Mouse (Mus musculus) gastrocnemius, adult 2 months (tissue): Measurements from ENCODE around the gene Chrng. TPM values are rescaled to one million over a fixed set of nuclear protein-coding genes. Genes with fewer than 3 reads are reported as not detected.
A peak's percentile ranks its signal among the peaks of the same experiment; 100 is the strongest.

Experiments
- DNase-seq: peaks from one replicate; pipeline ENCODE4 v3.0.0; 2022
- H3K27ac ChIP-seq: fragments of 200-600 bp; 2 replicates; pipeline ENCODE4 v1.8.1; 2022; ENCODE audit warnings: mild to moderate bottlenecking
- H3K4me3 ChIP-seq: fragments of 200-600 bp; 2 replicates; pipeline ENCODE4 v1.8.1; 2022; ENCODE audit warnings: mild to moderate bottlenecking, moderate library complexity
- CTCF ChIP-seq: fragments of 200-600 bp; IDR thresholded peaks from 2 replicates; pipeline ENCODE4 v1.8.1; 2022; ENCODE audit warnings: antibody characterized with exemption, mild to moderate bottlenecking, moderate library complexity
- intact Hi-C: fragments of 180-260 bp; cut with DNase I; formaldehyde crosslinking; loops from one replicate; pipeline ENCODE4 v1.15.1; 2025
- total RNA-seq, 2 experiments: library from RNA; stranded (reverse); gene quantifications; 2 replicates each; pipeline ENCODE4 v1.2.3; 2021

Gene Chrng
- total RNA-seq, 2 experiments from 2014 or later, result not detected

DNA sequence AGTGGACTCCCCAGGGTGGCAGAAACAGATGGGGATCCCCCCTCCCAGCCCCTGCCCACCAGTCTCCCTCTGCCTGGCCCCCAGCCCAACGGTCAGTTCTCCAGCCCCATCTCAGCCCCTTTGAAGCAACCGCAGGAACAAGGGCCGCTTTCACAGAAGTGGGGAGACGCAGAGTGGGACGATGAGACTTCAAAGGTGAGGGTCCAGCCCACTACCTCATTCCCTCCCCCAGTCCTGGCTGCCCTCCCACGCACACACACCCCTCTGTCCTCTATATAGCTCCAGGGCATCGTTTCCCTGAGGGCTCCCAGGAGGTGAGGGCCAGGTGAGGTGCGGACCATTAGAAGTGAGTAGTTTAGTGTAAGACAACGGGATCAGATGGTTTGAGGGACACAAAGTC is 21.4 kb upstream of the Chrng start, which contains the start of gene Prss56:
TSS of gene Prss56 (plus strand) at position 301 of the 400 bp plus-strand sequence.
- H3K27ac ChIP-seq, result no peak within 1 kb of the TSS
- DNase-seq, result no peak
- no peak within 1 kb of the TSS for H3K4me3 ChIP-seq
- no peak for TF ChIP-seq CTCF
- intact Hi-C loops, result loop anchor here (10.0 kb wide), 1 partner anchor 538 kb away; no protein-coding TSS in a partner anchor

DNA sequence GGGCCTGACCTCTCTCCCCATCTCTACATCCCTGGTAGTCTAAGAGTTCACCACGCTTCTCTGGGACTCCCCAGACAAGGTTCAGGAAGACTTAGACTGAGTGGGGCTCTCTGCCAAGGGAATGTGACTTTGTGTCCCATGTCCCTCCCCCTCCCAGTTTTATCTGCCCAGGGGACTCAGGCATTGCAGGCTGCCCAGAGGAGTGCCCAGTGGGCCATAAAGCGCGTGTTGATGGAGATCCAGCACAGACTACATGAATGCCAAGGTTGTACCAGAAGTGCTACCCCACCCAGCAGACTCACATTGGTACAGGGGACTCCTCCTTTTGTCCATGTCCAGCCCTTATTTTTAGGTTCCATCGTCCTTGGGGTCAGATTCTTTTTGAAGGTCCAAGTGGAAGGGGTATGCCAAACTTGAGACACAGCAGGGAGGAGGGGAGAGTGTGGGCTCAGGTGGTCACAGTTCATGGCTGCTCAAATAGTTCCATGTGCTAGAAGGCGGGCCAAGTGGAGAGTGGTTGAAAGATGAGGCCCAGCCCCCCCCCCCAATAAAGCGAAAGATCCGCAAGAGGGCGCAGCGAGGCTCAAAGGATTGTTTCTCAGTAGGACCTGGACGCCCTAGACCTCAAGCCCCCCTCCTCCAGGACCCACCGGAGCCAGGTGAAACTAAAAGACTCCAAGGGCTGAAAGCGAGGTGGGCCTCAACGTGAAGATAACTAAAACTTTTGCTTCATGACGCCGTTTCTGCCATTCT is 20.3 kb upstream of the Chrng start:
- Histone ChIP-seq H3K27ac (no peak overlapping the region), H3K4me3 (peak overlapping the region; percentile 47)
- no peak for DNase-seq
- intact Hi-C loops, result loop anchor here (10.0 kb wide), 1 partner anchor 539 kb away; no protein-coding TSS in a partner anchor
- no peak for TF ChIP-seq CTCF

DNA sequence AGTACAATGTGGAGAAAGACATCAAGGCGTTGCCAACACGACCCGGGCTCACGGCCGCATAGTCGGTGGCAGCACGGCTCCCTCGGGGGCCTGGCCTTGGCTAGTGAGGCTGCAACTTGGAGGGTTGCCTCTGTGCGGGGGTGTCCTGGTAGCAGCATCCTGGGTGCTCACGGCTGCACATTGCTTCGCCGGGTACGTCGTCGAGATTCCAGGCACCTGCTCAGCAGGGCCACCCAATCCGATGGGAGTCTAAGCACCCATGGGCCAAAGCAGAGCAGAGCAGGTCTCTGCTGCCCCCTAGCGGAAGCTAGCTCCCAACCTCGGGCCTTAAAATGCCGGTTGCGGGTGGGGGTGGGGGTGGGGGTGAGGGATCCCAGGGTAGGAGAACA is 19.7 kb upstream of the Chrng start:
- no peak overlapping the region for H3K27ac ChIP-seq
- intact Hi-C loops, result loop anchor here (5.0 to 10.0 kb wide), 2 partner anchors 540 to 567 kb away; no protein-coding TSS in a partner anchor
- peak; percentile 72 for TF ChIP-seq CTCF
- peak overlapping the region; percentile 47 for H3K4me3 ChIP-seq
- peak; percentile 83 for DNase-seq

DNA sequence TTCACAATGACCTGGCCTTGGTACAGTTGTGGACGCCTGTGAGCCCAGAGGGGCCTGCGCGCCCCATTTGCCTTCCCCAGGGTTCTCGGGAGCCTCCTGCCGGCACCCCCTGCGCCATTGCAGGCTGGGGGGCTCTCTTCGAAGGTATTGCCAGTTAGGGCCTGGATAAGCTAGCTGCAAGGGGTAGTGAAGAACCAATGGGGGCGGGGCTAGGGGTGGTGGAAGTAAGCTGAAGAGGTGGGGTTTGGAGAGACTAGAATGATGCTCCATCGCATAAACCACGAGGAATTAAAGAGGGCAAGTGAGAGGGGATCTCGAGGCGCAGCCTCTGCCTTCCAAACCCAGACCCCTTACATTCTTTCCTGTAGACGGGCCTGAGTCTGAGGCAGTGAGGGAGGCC is 18.9 kb upstream of the Chrng start:
- TF ChIP-seq CTCF, result no peak
- H3K27ac ChIP-seq, result no peak overlapping the region
- intact Hi-C loops, result loop anchor here (5.0 to 10.0 kb wide), 2 partner anchors 541 to 568 kb away; no protein-coding TSS in a partner anchor
- H3K4me3 ChIP-seq, result no peak overlapping the region
- no peak for DNase-seq

- peak overlapping the region; percentile 79 for H3K4me3 ChIP-seq
- H3K27ac ChIP-seq, result 0 out of 2 replicates have a peak overlapping the region, but pooled peaks have one; percentile 20
- intact Hi-C loops, result loop anchor here (2.0 to 10.0 kb wide), 3 partner anchors 88 to 569 kb away; no protein-coding TSS in a partner anchor
- TF ChIP-seq CTCF, result no peak
- DNase-seq, result no peak
Measured at GRCm38 (mm10) chr1:87186261-87187036, 18.0 kb upstream of the Chrng start.

DNA sequence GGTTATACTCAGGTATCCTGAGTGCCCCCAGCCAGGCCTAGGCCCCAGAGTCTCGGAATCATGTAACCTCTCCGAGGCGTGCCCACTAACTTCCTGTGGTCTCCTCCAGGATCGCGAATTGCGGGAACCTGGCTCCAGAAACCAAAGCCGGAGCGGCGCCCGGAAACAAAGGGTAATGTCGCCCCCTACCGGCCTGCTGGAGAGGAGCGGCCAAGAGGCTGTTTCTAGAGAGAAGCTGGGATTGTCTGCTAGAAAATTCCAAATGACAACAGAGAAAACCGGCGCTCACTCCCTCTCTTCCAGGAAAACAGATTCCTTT is 17.5 kb upstream of the Chrng start:
- peak; percentile 78 for DNase-seq

DNA sequence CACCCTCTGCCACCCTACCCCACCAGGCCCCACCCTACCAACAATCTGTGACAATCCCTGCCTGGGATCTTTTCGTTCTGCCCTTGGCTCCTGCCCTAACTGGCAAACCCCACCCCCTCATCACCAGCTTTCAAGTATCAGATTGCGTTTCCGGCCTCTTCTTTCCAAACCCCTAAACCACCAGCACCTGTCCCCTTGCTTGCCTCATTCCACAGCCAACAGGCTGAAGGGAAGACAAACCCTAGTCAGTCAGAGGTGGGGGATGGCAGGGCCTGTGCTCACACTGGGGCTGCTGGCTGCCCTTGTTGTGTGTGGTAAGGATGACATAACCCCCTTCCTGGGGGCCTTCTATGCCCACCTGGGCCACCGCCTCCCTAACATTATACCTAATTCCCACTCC is 14.0 kb upstream of the Chrng start, which contains the start of gene Chrnd:
TSS of gene Chrnd (plus strand) at position 179 of the 400 bp plus-strand sequence.
- TF ChIP-seq CTCF, result no peak
- peak; percentile 44 for DNase-seq
- no peak within 1 kb of the TSS for H3K4me3 ChIP-seq
- intact Hi-C loops, result no loop called here
- no peak within 1 kb of the TSS for H3K27ac ChIP-seq

More for the DNA sequence above, 17.5 kb upstream of the Chrng start:
- Histone ChIP-seq H3K27ac (0 out of 2 replicates have a peak overlapping the region, but pooled peaks have one; percentile 20), H3K4me3 (peak overlapping the region; percentile 79)
- TF ChIP-seq CTCF, result peak; percentile 89
- intact Hi-C loops, result loop anchor here (2.0 to 10.0 kb wide), 3 partner anchors 88 to 570 kb away; no protein-coding TSS in a partner anchor

GRCm38 (mm10) chr1:87197296-87197695 is 7.2 kb upstream of the Chrng start:
- TF ChIP-seq CTCF, result no peak
- no peak for DNase-seq
- no peak overlapping the region for H3K4me3 ChIP-seq
- no peak overlapping the region for H3K27ac ChIP-seq
- intact Hi-C loops, result no loop called here

GRCm38 (mm10) chr1:87198119-87199065 is 6.1 kb upstream of the Chrng start:
- H3K27ac ChIP-seq, result no peak overlapping the region
- DNase-seq, result no peak
- no peak for TF ChIP-seq CTCF
- H3K4me3 ChIP-seq, result no peak overlapping the region
- intact Hi-C loops, result no loop called here

DNA sequence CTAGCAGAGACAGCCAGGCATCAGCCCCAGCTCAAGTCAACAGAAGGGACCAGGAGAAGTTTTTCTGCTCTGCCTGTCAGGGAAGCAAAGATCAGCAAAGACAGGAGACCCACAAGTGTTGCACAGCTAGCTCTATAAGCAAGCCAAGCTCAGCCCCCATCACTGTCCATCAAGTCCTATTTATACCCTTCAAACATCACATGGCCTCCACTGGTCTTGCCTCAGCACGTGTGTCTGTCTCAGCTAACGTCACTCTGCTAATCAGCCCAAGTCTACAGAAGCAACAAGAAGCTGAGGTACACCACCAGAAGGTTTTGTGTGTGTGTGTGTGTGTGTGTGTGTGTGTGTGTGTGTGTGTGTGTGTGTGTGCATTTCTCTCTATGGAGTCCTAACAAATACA is 3.6 kb upstream of the Chrng start:
- no peak overlapping the region for H3K4me3 ChIP-seq
- intact Hi-C loops, result no loop called here
- no peak for TF ChIP-seq CTCF

GRCm38 (mm10) chr1:87201848-87202247 is 2.6 kb upstream of the Chrng start:
- Histone ChIP-seq H3K27ac (no peak overlapping the region), H3K4me3 (no peak overlapping the region)
- intact Hi-C loops, result no loop called here
- no peak for DNase-seq
- TF ChIP-seq CTCF, result no peak

More for the DNA sequence above, 3.6 kb upstream of the Chrng start:
- DNase-seq, result no peak
- H3K27ac ChIP-seq, result no peak overlapping the region

GRCm38 (mm10) chr1:87203779-87204178 is 678 bp upstream of the Chrng start:
- no peak for TF ChIP-seq CTCF
- DNase-seq, result no peak
- Histone ChIP-seq H3K27ac (no peak overlapping the region), H3K4me3 (no peak overlapping the region)
- intact Hi-C loops, result no loop called here
